Mouse (Mus musculus) c-Kit-positive CD71-positive TER-119-positive erythroid progenitor cells, embryonic 14.5 days (primary cell): ENCODE data around the gene Hoxd10.

Experiments used
- DNase-seq: peaks from one replicate; pipeline ENCODE4 v3.0.0-alpha.2; 2013; ENCODE audit warnings: low spot score

Hoxd10 gene

GRCm38 (mm10) chr2:74731799-74732512 is 40.2 kb downstream of the Hoxd10 start:
- no peak for DNase-seq

GRCm38 (mm10) chr2:74732513-74733316 is 41.0 kb downstream of the Hoxd10 start:
- no peak for DNase-seq

GRCm38 (mm10) chr2:74733317-74733661 is 41.6 kb downstream of the Hoxd10 start:
- no peak for DNase-seq

DNA sequence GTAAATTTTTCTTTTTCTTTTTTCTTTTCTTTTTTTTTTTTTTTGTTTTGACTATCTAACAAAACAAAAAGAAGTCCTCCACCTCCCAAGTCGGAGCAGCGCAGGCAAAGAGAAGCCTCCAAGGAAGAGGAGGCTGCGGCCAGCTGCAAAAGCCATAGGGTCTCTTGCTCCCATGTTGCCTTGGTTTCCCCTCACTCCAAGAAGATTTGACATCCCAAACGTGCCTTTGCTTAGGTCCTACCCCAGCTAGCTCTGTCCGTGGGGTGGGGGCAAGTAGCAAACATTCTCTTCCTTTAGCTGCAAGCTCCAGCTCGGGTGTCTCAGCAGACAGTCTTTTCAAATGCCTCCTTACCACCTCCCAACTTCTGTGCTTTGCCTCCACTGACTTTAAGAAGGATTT is 42.0 kb downstream of the Hoxd10 start:
- no peak for DNase-seq

DNA sequence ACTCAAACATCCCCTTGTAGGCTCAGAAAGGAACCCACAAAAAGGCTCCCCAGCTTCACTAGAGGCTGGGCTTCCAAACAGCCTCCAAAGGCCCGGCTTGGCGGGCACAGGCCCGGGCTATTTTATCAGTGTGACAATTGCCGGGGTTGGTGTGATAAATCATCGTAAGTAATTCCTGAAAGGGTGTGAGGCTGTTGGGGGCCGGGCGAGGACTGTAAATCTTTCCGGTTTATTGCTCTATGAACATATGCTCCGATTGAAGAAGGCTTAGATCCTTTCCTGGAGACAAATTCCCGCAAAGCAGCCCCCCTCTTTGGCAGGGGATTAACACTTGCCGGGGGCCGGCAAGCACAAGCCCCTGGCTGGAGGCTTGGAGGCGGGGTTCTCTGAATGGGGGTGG is 42.7 kb downstream of the Hoxd10 start:
- DNase-seq: no peak

DNA sequence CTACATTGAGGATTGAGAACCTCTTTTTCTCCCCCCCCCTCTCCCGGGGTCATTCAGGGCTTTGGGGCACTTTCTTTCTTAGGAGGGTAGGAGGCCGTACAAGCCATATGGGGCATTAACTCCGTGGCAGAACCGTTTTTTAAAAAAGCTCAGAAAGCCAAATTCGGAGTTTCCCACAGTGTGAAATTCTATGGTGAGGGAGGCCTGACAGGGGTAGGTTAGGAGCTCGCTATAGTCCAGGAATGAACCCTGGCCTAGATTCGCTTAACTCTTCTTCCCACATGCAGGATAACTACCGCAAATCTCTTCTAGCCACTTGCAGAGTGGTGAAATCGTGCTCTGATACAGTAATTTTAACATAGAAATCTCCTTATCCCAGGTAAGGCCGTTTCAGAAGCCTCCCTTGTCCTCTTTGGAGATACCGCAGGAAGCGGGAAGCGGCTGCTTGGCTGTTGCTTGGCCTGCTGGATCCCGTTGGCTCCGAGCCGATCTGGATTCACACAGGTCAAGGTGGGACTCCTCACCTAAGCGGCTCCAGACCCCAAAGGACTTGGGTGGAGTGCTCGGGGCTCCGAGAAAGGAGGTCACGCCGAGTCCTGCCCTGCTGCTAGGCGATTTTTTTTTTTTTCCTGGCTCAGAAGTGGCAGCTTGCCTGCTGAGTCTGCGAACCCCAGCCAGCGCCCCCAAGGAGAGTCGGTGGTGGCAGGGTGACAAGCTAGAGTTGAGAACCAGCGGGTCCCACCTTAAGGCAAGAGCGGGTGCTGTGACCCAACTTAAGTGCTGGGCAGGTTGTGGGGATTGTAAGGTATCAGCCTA is 43.5 kb downstream of the Hoxd10 start:
- no peak for DNase-seq

DNA sequence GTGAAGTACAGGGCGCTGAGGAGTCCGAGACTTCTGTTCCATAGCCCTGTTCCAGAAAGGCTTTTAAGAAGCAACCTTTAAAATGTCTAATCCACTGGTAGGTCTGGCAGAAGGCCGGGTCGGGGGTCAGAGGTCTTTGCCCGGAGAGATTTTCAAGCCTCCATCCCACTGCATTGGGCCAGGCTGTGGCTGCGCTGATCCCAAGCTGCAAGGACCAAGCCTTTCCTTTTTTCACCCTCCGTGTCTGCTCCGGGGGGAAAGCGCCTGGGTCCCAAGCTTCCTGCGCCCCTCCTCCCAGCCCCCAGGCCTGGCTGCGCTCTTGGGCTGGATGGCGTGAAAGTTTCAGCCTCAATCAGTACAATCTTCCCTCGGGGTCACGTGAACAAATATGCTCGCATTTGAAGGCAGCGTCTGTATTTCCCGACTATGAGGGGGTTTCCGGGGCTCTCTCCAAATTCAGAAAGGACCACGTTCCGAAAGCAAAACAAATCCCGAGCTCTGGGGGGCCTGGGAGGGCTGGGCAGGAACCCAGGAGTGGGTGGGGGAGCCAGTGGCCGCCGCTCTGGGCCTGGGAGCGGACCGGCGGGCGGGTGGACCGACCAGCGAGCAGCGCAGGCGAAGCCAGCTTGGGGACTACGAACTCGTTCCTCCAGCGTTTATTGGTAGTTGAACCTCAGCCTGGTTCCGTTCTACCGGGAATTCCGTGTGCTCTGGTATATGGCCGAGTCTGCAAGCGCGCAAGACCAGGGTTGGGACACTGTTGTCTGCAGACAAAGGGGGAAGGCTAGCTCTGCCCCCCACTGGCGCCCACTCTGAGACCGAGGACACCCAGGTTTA is 44.3 kb downstream of the Hoxd10 start:
- no peak for DNase-seq

- DNase-seq: no peak
These were observed 45.2 kb downstream of the Hoxd10 start for GRCm38 (mm10) chr2:74736688-74737577.

GRCm38 (mm10) chr2:74737578-74738070 is 45.9 kb downstream of the Hoxd10 start:
- DNase-seq: no peak

GRCm38 (mm10) chr2:74738623-74739475 is 47.1 kb downstream of the Hoxd10 start:
- DNase-seq: no peak

GRCm38 (mm10) chr2:74739476-74739800 is 47.7 kb downstream of the Hoxd10 start:
- DNase-seq: no peak

- no peak for DNase-seq
These were observed 48.1 kb downstream of the Hoxd10 start for GRCm38 (mm10) chr2:74739869-74740268.

DNA sequence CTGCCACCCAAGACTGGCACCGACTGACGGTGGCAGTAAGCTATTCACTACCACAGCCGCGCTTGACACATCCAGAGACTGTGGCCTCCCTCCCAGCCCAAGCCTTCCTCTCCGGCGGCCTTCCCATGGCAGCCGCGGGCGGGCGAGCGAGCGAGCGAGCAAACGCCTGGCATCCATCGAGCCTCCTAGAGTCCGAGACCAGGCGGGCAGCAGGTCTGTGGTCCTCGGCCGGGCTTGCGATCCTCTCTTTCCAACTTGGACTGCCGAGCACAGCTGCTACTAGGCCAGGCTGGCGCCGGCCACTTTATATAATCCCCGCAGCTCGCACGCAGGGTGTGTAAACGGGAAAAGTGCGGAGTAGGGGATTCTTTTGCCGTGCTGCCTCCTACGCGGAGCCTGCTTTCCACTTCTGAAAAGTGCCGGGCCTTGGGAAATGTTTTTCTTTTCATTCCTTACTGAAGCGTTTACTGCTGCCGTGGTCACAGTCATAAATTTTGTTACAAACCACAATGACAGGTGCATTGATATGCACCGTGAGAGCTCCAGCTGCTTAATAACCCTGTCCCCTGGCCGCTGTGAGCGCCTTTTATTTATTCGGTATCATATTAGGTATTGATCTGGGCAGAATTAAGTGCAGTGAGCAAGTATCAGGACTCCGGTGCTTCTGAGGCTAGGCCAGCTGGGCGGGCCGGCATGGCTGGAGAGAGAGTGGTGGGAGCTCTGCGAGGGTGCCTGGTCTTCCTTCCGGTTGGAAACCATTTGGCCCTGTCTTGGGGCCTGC is 48.8 kb downstream of the Hoxd10 start:
- DNase-seq: no peak

DNA sequence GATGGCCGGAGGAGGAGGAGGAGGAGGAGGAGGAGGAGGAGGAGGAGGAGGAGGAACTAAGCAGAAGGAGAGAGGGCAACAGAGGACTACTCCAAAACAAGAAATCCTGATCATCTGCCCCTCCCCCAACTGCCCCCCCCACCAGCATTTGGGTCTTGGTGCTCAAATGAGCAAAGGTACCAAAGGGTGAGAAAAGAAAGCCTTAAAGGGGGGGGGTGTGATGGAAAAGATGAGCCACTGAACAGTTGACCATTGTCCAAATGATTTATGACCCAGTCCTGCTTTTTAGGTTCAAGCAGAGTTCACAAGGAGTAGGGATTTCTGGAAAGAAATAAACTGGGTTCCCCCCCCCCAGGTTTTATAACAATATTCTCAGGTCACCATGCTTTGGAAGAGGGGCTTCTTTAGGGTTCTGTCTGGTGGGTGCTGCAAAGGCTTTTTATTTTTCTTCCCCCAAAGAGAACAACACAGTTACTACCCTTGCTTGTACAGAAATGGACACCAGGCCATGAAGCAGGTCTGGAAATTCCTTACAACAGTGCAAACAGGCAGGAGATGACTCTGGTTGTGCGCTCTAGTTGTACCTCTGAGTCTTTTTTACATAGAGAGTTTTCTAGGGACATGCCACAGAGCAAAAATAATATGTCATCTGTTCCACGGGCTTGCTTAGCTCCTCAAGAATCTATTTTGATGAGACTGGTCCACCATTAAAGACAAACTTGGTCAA is 49.7 kb downstream of the Hoxd10 start:
- no peak for DNase-seq

DNA sequence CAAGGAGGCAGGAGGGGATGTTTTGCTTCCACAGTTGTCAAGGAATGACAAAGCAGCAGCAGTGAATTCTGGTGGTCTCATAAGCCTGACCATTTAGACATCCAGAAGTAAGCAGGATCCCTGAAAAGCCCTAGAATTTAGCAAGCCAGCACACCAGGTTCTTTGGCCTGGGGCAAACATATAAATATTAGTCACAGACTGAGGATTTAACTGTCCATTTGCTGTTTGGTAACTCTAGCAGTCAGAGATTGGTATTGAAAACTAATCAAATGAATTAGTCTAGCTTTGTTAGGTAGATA is 50.2 kb downstream of the Hoxd10 start:
- no peak for DNase-seq
